29 mouse cellular contexts compared by ENCODE assay signal in the genomic region with DNA sequence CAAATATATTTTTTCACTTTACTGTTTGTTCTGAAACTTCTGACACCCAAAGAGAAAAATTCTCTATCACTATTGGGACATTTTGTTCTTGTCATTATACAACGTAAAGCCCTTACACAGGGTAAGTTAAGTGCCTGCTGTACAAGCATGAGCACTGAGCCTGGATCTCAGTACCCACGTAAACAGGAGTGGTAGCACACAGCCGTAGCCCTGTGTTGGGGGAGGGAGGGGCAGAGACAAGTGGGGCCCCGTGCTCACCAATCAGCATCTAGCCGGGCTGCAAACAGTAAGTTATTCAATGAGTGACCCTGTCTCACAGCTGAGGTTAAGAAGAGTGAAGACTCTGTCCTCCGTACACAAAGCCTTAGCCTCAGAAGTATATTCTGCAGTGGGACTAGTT. TPM values are rescaled to one million over a fixed set of nuclear protein-coding genes. Genes with fewer than 3 reads are reported as not detected.
"Had no signal": no experiment of that assay in that cellular context is flagged by ENCODE, and none has a peak within 500 bp of the region (broad histone marks: within the 10 kb centered on the region; RNA-seq: fewer than 3 reads in every experiment).

No protein-coding gene starts in this region.

- H3K4me1 ChIP-seq: heart, embryonic 13.5 days; heart, embryonic 15.5 days; hindbrain, embryonic 10.5 days; hindbrain, embryonic 12.5 days; intestine, embryonic 15.5 days; limb, embryonic 10.5 days; limb, embryonic 12.5 days; liver, embryonic 13.5 days; liver, embryonic 15.5 days had no signal

- H3K4me2 ChIP-seq: heart, embryonic 11.5 days; heart, embryonic 13.5 days; heart, embryonic 15.5 days; hindbrain, embryonic 12.5 days; hindbrain, embryonic 14.5 days; intestine, embryonic 15.5 days; limb, embryonic 12.5 days; liver, embryonic 11.5 days; liver, embryonic 13.5 days; liver, embryonic 15.5 days had no signal

- ATAC-seq: hindbrain, embryonic 16.5 days; inflammation-experienced regulatory T-cells, adult 6 months; intestine, embryonic 15.5 days had no signal

- H3K4me3 ChIP-seq: gastrocnemius, adult 2 months; heart, adult 2 months; heart, embryonic 13.5 days; heart, embryonic 15.5 days; hindbrain, embryonic 10.5 days; hindbrain, embryonic 12.5 days; intestine, embryonic 15.5 days; layer of hippocampus, adult 2 months; left cerebral cortex, adult 2 months; limb, embryonic 10.5 days; limb, embryonic 12.5 days; liver, embryonic 13.5 days; liver, embryonic 15.5 days had no signal

- DNase-seq: gastrocnemius, adult 2 months; gastrocnemius, postnatal 10 days; gastrocnemius, postnatal 25 days; heart, adult 2 months; heart, postnatal 14 days; heart, postnatal 4 days; kidney, adult 18-20 months; kidney, adult 8-10 months; kidney, postnatal 10 days; kidney, postnatal 25 days; kidney, postnatal 4 days; liver; liver, embryonic 13.5 days had no signal

- H3K27ac ChIP-seq: gastrocnemius, adult 2 months; heart, adult 2 months; heart, embryonic 13.5 days; heart, embryonic 15.5 days; hindbrain, embryonic 10.5 days; hindbrain, embryonic 12.5 days; hindbrain, embryonic 14.5 days; intestine, embryonic 15.5 days; layer of hippocampus, adult 2 months; left cerebral cortex, adult 2 months; limb, embryonic 10.5 days; limb, embryonic 12.5 days; liver, embryonic 13.5 days; liver, embryonic 15.5 days had no signal

- H3K27me3 ChIP-seq: heart, embryonic 13.5 days; heart, embryonic 15.5 days; hindbrain, embryonic 12.5 days; intestine, embryonic 15.5 days; limb, embryonic 12.5 days; liver, embryonic 13.5 days; liver, embryonic 15.5 days had no signal

- H3K9ac ChIP-seq: heart, embryonic 13.5 days; heart, embryonic 15.5 days; hindbrain, embryonic 12.5 days; hindbrain, embryonic 14.5 days; intestine, embryonic 15.5 days; limb, embryonic 12.5 days; liver, embryonic 13.5 days; liver, embryonic 15.5 days had no signal

- H3K9me3 ChIP-seq: heart, embryonic 13.5 days; heart, embryonic 15.5 days; hindbrain, embryonic 10.5 days; hindbrain, embryonic 12.5 days; intestine, embryonic 15.5 days; limb, embryonic 10.5 days; limb, embryonic 12.5 days; liver, embryonic 13.5 days; liver, embryonic 15.5 days had no signal

RNA-seq across cellular contexts. Expression of a gene that starts 12.3 kb away (rescaled TPM):
- total RNA-seq: granulocyte monocyte progenitor cell, adult 5-6 weeks had no signal
